Mouse (Mus musculus): ENCODE results near the gene Spred3. TPM values are rescaled to one million over a fixed set of nuclear protein-coding genes. Genes with fewer than 3 reads are reported as not detected.
"Not testable (repeated sequence)": the region's sequence is repeated elsewhere in the genome, so short reads cannot be mapped to it uniquely, and the experiment has no call there.

Gene Spred3
- polyA plus RNA-seq, 1 experiment from 2014 or later = 1.4 TPM

DNA sequence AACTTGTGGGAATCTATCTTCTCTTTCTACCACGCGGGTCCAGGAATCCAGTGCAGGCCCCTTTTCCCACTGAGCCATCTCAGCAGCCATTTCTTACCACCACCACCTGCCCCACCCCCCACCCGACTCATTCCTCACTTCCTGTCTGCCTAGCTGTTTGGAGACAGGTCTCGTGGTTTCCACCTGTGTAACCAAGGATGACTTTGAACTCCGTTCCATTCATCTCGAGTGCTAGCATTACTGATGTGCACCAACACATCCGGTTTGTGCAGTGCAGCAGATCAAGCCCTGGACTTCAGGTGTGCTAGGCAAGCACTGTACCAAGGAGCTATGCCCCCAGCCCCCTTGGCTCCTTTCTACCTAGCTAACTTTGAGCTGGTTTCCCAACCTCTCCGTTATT, 28.8 kb downstream of the Spred3 start:
- no peak for ATAC-seq
- H3K27me3 ChIP-seq (replicated peaks) = no peaks in the 10 kb centered on the region; the same call in 1 of the 2 replicates
- H3K4me1 ChIP-seq (replicated peaks) = no peaks in the 10 kb centered on the region
- H3K4me2 ChIP-seq (replicated peaks) = no peak overlapping the region
- no peak overlapping the region for H3K9ac ChIP-seq
- no peak overlapping the region for H3K27ac ChIP-seq
- H3K36me3 ChIP-seq = no peaks in the 10 kb centered on the region
- no peak overlapping the region for H3K4me3 ChIP-seq (replicated peaks)
- no peaks in the 10 kb centered on the region for H3K9me3 ChIP-seq
- 69% methylated on average over 8 of the region's 8 CpGs for WGBS

DNA sequence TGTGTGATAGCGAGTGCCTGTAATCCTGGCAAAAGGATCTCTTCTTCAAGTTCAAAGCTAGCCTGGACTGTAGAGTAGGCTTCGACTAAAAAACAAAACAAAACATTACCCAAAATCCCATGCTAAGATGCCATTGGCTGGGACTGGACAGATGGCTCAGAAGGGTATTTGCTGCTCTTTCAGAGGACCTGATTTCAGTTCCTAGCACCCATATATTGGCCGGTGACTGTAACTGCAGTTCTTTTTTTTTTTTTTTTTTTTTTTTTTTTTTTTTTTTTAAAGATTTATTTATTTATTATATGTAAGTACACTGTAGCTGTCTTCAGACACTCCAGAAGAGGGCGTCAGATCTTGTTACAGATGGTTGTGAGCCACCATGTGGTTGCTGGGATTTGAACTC, 31.0 kb downstream of the Spred3 start:
- WGBS = 93% methylated on average over 3 of the region's 4 CpGs
- H3K27me3 ChIP-seq (replicated peaks); H3K27ac ChIP-seq; ATAC-seq; H3K4me3 ChIP-seq (replicated peaks); H3K4me2 ChIP-seq (replicated peaks); H3K9me3 ChIP-seq; H3K9ac ChIP-seq; H3K36me3 ChIP-seq; H3K4me1 ChIP-seq (replicated peaks): not testable (repeated sequence)

DNA sequence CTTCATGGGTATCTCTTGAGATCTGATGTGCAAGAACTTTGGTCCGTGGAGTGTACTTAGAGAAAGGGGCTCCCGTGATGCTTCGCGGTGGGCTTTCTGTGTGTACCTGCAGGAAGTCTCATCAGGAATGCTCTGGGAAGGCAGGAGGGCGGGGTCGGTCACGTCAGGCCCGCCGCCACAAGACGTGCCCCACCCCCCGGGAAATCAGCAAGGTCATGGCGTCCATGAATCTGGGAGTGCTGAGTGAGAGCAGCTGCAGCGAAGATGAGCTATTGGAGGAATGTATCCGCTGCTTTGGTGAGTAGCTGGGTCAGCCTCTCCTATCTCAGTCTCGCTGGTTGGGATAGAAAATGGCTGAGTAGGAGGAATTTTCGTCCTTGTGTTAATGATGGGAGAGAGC, 32.8 kb downstream of the Spred3 start:
- Histone ChIP-seq H3K27ac (no peak overlapping the region), H3K4me3 (replicated peaks) (no peak overlapping the region), H3K9ac (no peak overlapping the region), H3K9me3 (no peaks in the 10 kb centered on the region), H3K36me3 (no peaks in the 10 kb centered on the region), H3K4me2 (replicated peaks) (peak overlapping the region; percentile 11; the same call in 1 of the 2 replicates), H3K27me3 (replicated peaks) (peaks cover 4% of the 10 kb centered on the region; the same call in 1 of the 2 replicates), H3K4me1 (replicated peaks) (no peaks in the 10 kb centered on the region)
- WGBS = 41% methylated on average over 16 of the region's 16 CpGs
- ATAC-seq = no peak

DNA sequence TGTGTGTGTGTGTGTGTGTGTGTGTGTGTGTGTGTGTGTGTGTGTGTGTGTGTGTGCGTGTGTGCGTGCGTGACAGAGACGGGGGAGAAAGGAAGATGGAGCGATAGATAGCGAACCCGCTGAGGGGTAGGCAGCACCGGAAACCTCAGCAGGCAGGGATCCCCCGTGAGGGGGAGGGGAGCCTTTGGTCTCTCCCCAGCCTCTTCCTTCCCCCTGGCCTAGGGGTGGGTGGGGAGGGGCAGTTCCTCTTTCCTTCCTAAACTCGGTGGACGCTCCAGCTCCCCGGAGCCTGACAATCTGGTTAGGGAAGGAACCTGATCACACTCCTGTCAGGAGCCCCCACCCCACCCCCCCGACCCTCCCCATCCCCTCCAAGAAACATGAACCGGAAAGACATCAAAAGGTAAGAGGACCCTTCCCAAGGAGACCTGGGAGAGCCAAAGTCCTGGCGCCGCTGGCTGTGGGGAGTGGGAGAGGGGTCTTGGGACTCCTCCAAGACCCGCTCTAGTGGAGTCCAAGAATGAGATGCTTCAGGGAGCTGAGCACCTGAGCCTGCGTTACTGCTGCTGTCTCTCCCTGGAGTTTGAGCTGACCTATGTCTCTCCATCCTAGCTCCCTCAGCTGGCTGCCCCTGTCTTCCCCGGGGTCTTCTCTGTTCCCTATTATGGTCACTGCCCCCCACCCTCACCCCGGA, 35.4 kb downstream of the Spred3 start, which contains the start of gene Rasgrp4:
Gene Rasgrp4 (plus strand): TSS at position 159 of the 694 bp plus-strand sequence.
- ATAC-seq = peak; percentile 56
- Histone ChIP-seq H3K27ac (no peak within 1 kb of the TSS), H3K4me1 (replicated peaks) (no peaks in the 10 kb centered on the region), H3K9me3 (no peaks in the 10 kb centered on the region), H3K36me3 (no peaks in the 10 kb centered on the region), H3K4me3 (replicated peaks) (peak within 1 kb of the TSS; percentile 16), H3K4me2 (replicated peaks) (peak within 1 kb of the TSS; percentile 56), H3K27me3 (replicated peaks) (peaks cover 4% of the 10 kb centered on the region; the same call in 1 of the 2 replicates), H3K9ac (no peak within 1 kb of the TSS)
- WGBS = 4% methylated on average over 15 of the region's 20 CpGs

DNA sequence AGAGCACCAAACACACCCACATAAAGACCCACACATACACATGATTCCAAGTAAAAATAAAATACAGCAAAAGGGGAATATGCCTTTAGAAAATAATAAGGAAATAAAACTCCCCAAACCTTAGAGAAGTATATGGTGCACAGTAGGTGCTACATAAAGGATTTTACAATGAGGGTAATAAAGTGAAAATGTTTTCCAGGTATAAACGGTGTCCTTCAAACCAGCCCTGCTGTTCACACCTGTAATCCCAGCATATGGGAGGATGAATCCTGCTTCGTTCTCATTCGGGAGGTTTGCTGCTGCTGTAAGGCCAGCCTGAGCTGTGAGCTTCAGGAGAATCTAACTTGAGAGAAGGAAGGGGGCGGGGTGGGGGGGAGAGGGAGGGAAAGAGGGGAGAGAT, 36.0 kb downstream of the Spred3 start:
- no peaks in the 10 kb centered on the region for H3K9me3 ChIP-seq
- H3K4me1 ChIP-seq (replicated peaks) = no peaks in the 10 kb centered on the region
- peak; percentile 36; the same call in 1 of the 2 replicates for ATAC-seq
- peaks cover 4% of the 10 kb centered on the region; the same call in 1 of the 2 replicates for H3K27me3 ChIP-seq (replicated peaks)
- WGBS = 2% methylated on average over 4 of the region's 4 CpGs
- H3K4me3 ChIP-seq (replicated peaks) = no peak overlapping the region
- no peak overlapping the region for H3K9ac ChIP-seq
- peak overlapping the region; percentile 56 for H3K4me2 ChIP-seq (replicated peaks)
- H3K36me3 ChIP-seq = no peaks in the 10 kb centered on the region
- no peak overlapping the region for H3K27ac ChIP-seq

DNA sequence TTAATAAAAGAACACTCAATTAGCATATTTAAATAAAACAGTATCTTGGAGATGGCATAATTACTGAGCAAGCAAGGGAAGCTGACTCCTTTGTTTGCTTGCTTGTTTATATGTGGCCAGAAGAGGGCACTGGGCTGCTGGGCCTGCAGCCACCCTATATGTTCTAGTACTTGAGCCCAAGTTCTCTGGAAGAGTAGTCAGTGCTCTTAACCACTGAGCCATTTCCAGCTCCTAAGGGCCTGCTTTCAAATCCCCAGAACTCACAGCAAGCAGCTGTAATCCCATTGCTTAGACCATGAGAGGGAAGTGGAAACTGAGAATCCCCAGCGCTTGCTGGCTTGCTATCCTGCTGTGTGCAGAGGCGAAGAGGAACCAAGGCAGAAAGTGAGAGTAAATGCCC, 41.5 kb downstream of the Spred3 start:
- Histone ChIP-seq H3K4me3 (replicated peaks) (no peak overlapping the region), H3K27me3 (replicated peaks) (no peaks in the 10 kb centered on the region), H3K4me1 (replicated peaks) (peaks cover 17% of the 10 kb centered on the region), H3K9me3 (no peaks in the 10 kb centered on the region), H3K36me3 (no peaks in the 10 kb centered on the region), H3K4me2 (replicated peaks) (no peak overlapping the region), H3K9ac (no peak overlapping the region), H3K27ac (no peak overlapping the region)
- no peak for ATAC-seq
- WGBS = 74% methylated on average over 2 of the region's 2 CpGs

- Histone ChIP-seq H3K27me3 (replicated peaks) (no peaks in the 10 kb centered on the region), H3K4me1 (replicated peaks) (peaks cover 18% of the 10 kb centered on the region), H3K36me3 (no peaks in the 10 kb centered on the region), H3K9me3 (no peaks in the 10 kb centered on the region), H3K4me2 (replicated peaks) (no peak overlapping the region), H3K9ac (no peak overlapping the region), H3K4me3 (replicated peaks) (no peak overlapping the region), H3K27ac (no peak overlapping the region)
- 11% methylated on average over 7 of the region's 7 CpGs for WGBS
- peak; percentile 56 for ATAC-seq
Measured at GRCm38 (mm10) chr7:29126173-29126915, 43.9 kb downstream of the Spred3 start.

DNA sequence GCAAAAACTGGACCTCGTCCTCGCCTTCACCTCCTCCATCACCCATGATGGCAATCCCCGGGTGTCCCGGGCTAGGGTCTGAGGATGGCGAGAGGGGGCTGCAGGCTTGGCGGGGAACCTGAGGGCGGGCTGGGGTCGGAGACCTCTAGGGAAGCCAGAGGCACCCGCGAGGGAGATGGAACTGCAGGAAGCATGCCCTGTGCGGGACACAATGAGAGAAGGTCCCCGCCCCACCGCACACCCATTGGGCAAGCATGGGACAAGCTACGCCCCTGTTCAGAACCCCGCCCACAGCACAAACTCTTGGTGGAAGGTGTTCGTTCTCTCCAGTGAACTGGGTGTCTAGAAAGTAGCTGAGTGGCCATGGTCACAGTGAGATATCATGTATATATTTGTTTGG, 45.2 kb downstream of the Spred3 start, which contains the start of gene Ryr1:
Gene Ryr1 (minus strand): TSS at position 210 of the 400 bp plus-strand sequence.
- peak; percentile 87 for ATAC-seq
- H3K27ac ChIP-seq = no peak within 1 kb of the TSS
- no peaks in the 10 kb centered on the region for H3K36me3 ChIP-seq
- WGBS = 1% methylated on average over 16 of the region's 16 CpGs
- H3K9me3 ChIP-seq = no peaks in the 10 kb centered on the region
- peak within 1 kb of the TSS; percentile 39 for H3K9ac ChIP-seq
- no peaks in the 10 kb centered on the region for H3K27me3 ChIP-seq (replicated peaks)
- peak within 1 kb of the TSS; percentile 45 for H3K4me3 ChIP-seq (replicated peaks)
- peak within 1 kb of the TSS; percentile 94 for H3K4me2 ChIP-seq (replicated peaks)
- H3K4me1 ChIP-seq (replicated peaks) = peaks cover 18% of the 10 kb centered on the region

- Histone ChIP-seq H3K9me3 (no peaks in the 10 kb centered on the region), H3K4me3 (replicated peaks) (no peak overlapping the region), H3K9ac (no peak overlapping the region), H3K4me1 (replicated peaks) (peaks cover 18% of the 10 kb centered on the region), H3K36me3 (no peaks in the 10 kb centered on the region), H3K27me3 (replicated peaks) (no peaks in the 10 kb centered on the region), H3K4me2 (replicated peaks) (peak overlapping the region; percentile 94), H3K27ac (no peak overlapping the region)
- 54% methylated on average over 5 of the region's 5 CpGs for WGBS
- no peak for ATAC-seq
Measured at GRCm38 (mm10) chr7:29123531-29124358, 46.5 kb downstream of the Spred3 start.

DNA sequence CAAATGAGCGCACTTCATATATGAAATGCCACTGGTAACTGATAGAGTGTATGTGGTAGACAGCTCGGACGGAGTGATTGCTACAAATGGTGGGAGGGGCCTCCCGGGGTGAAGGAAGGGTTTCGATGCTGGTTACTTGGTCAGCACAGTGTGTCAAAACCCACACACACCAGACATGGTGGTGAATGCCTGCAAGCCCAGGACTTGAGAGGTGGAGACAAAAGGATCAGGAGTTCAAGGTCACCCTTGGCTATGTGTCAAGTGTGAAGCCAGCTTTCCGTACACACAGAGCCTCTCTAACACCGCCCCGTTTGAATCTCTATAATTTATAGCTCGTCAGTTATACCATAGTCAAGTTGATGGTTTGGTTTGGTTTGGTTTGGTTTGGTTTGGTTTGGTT, 47.4 kb downstream of the Spred3 start:
- no peaks in the 10 kb centered on the region for H3K36me3 ChIP-seq
- no peak overlapping the region for H3K4me2 ChIP-seq (replicated peaks)
- H3K27ac ChIP-seq = no peak overlapping the region
- no peak for ATAC-seq
- H3K9me3 ChIP-seq = no peaks in the 10 kb centered on the region
- WGBS = 85% methylated on average over 9 of the region's 9 CpGs
- H3K4me1 ChIP-seq (replicated peaks) = peaks cover 18% of the 10 kb centered on the region
- no peak overlapping the region for H3K9ac ChIP-seq
- H3K27me3 ChIP-seq (replicated peaks) = no peaks in the 10 kb centered on the region
- no peak overlapping the region for H3K4me3 ChIP-seq (replicated peaks)

DNA sequence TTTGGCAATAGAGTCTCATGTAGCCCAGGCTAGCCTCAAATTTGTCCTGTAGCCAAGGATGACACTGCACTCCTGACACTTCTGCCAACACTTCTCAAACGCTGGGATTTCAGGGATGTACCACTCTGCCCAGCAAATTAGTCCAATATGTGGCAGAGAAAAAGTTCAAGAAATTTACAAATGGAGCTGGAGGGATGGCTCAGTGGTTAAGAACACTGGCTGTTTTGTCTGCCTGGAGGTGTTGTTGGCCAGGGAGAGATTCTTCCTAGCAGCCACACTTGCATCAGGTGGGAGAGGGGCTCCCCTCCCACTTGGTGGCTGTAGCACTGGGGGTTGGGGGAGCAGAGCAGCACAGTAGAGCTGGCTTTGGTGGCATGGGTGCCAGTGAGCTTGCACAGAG, 50.7 kb downstream of the Spred3 start:
- Histone ChIP-seq H3K27ac (no peak overlapping the region), H3K4me1 (replicated peaks) (peaks cover 8% of the 10 kb centered on the region), H3K27me3 (replicated peaks) (no peaks in the 10 kb centered on the region), H3K4me2 (replicated peaks) (no peak overlapping the region), H3K9me3 (no peaks in the 10 kb centered on the region), H3K4me3 (replicated peaks) (no peak overlapping the region), H3K9ac (no peak overlapping the region), H3K36me3 (no peaks in the 10 kb centered on the region)
- ATAC-seq = no peak
- 68% methylated on average over 1 of the region's 1 CpGs for WGBS

Data from intestine, embryonic 15.5 days (tissue).